Mouse (Mus musculus): ENCODE measurements around the gene Erich6.

GRCm38 (mm10) chr3:58624981-58625380 is 12.0 kb downstream of the Erich6 start:
- TF ChIP-seq CTCF (IDR thresholded peaks at IDR 0.05; ENCODE audit: extremely low read depth, insufficient read depth, low read length): no peak
- no peak for TF ChIP-seq POLR2A (IDR thresholded peaks at IDR 0.05; ENCODE audit: extremely low read depth, insufficient read depth, low read length)
